Mouse (Mus musculus) spleen, adult 2 months (tissue): ENCODE data around the gene Lpp. TPM values are rescaled to one million over a fixed set of nuclear protein-coding genes. Genes with fewer than 3 reads are reported as not detected.

Experiments
- DNase-seq, 2 experiments: peaks; one replicate each; pipeline versions ENCODE4 v3.0.0 to v3.0.0-alpha.2; 2012 to 2021; ENCODE audit warnings: low spot score in 2 of 2, low read depth in 1 of 2
- H3K27ac ChIP-seq: fragments of 200-500 bp; 2 replicates; pipeline ENCODE4 v1.5.1; 2012; ENCODE audit warnings: low read length, inconsistent platforms; ENCODE audit not compliant: insufficient read depth
- H3K27me3 ChIP-seq: fragments of 200-500 bp; 2 replicates; pipeline ENCODE4 v1.6.1; 2012; ENCODE audit warnings: mild to moderate bottlenecking, moderate library complexity, low read length, inconsistent platforms; ENCODE audit not compliant: control insufficient read depth, insufficient read depth
- H3K36me3 ChIP-seq: fragments of 200-500 bp; 2 replicates; pipeline ENCODE4 v1.6.1; 2012; ENCODE audit warnings: mild to moderate bottlenecking, low read length, inconsistent platforms; ENCODE audit not compliant: control insufficient read depth, insufficient read depth
- H3K4me1 ChIP-seq: fragments of 200-500 bp; 2 replicates; pipeline ENCODE4 v1.6.1; 2011; ENCODE audit warnings: inconsistent platforms; ENCODE audit not compliant: control insufficient read depth, insufficient read depth, insufficient read length
- H3K4me3 ChIP-seq: fragments of 200-500 bp; 2 replicates; pipeline ENCODE4 v1.5.1; 2011; ENCODE audit warnings: mild to moderate bottlenecking, inconsistent platforms; ENCODE audit not compliant: insufficient read depth, insufficient read length; ENCODE audit errors: extremely low read depth
- CTCF ChIP-seq: fragments of 200-500 bp; IDR thresholded peaks from 2 replicates; pipeline ENCODE4 v1.5.1; 2011; ENCODE audit warnings: mild to moderate bottlenecking, inconsistent platforms; ENCODE audit not compliant: insufficient read depth, insufficient read length, insufficient replicate concordance; ENCODE audit errors: extremely low read depth
- POLR2A ChIP-seq: fragments of 200-500 bp; IDR thresholded peaks from 2 replicates; pipeline ENCODE4 v1.6.1; 2011; ENCODE audit warnings: low read depth, low read length, inconsistent platforms
- WGBS: fragments of 180-500 bp; shearing (Covaris S2); methylation state at CpG from one replicate; pipeline ENCODE4 v1.1.7; 2018; 5-methylcytosine and 5-hydroxymethylcytosine counted together
- polyA plus RNA-seq: library from polyadenylated mRNA; depleted of rRNA; stranded (reverse); fragments of >200 nt; gene quantifications from 2 replicates; pipeline ENCODE4 v1.2.3, GENCODE M21; 2012

The Lpp gene
- polyA plus RNA-seq, 1 experiment, result 8.2 TPM

DNA sequence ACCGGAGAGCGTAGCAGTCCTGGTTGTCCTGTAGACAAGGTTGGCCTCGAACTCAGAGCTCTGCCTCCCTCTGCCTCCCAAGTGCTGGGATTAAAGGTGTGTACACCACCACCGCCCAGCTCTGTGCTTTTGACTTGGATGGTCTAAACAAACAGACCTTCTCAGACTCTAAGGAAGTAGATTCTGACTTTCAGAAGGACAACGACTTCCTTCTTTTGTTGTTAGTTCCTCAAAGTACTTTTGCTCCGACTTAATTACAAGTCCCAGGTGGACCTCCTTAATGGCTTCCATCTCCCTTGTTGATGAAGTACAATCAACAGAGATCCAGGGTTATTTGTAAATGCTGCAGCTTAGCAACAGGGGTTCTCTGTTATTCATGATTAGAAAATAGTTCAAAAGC lies 645.2 kb downstream of the Lpp start:
- 47% methylated on average over 6 of the region's 6 CpGs for WGBS
- no peak for DNase-seq
- no peaks in the 10 kb centered on the region for H3K27me3 ChIP-seq
- no peaks in the 10 kb centered on the region for H3K36me3 ChIP-seq
- no peak overlapping the region for H3K4me3 ChIP-seq
- H3K27ac ChIP-seq, result no peak overlapping the region
- no peak for TF ChIP-seq CTCF
- no peak for TF ChIP-seq POLR2A
- peaks cover 3% of the 10 kb centered on the region; the same call in 1 of the 2 replicates for H3K4me1 ChIP-seq

DNA sequence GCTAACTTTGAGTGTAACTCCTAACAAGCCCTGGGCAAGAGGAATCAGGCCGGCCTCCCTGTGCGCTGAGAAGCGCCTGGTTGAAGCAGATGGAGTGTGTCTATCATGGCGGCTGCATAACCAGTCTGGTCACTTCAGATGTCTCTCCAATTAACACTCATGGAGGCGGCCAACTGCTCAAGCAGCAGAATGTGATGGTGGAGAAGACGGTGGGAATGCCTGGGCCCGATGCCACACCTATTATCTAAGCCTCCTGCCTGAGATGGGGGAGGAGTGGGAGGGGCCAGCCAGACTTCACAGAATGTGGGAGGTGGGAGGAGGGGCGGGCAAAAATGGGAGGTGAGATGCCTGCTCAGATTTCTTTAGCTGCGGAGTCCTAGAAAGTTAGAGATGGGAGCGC lies 646.6 kb downstream of the Lpp start:
- DNase-seq, result no peak
- Histone ChIP-seq H3K27me3 (no peaks in the 10 kb centered on the region), H3K27ac (no peak overlapping the region), H3K4me1 (peaks cover 3% of the 10 kb centered on the region; the same call in 1 of the 2 replicates), H3K4me3 (no peak overlapping the region), H3K36me3 (no peaks in the 10 kb centered on the region)
- TF ChIP-seq CTCF, result no peak
- TF ChIP-seq POLR2A, result no peak
- WGBS, result 85% methylated on average over 10 of the region's 10 CpGs

DNA sequence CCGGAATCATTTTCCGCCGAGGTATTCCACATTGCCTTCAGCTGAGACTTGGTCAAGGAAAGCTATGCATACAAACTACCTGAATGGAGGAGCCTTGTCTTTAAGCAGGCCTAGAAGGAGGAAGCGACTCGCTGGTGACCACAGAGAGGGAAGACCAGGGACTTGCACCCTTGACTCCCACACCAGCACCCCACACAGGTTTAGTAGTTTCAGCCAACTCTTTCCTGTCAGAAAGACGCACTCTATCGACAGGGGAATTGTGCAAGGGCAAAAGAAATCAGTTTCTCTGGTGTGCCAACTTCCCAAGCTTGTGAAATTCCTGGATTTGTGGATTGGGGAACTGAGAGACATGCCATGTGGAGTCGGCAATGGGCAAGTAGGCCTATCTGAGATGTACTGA lies 647.9 kb downstream of the Lpp start:
- H3K4me3 ChIP-seq, result no peak overlapping the region
- no peak overlapping the region for H3K27ac ChIP-seq
- H3K27me3 ChIP-seq, result no peaks in the 10 kb centered on the region
- TF ChIP-seq POLR2A (no peak), CTCF (no peak)
- H3K36me3 ChIP-seq, result no peaks in the 10 kb centered on the region
- H3K4me1 ChIP-seq, result peaks cover 3% of the 10 kb centered on the region; the same call in 1 of the 2 replicates
- WGBS, result 72% methylated on average over 8 of the region's 8 CpGs
- DNase-seq, result no peak

DNA sequence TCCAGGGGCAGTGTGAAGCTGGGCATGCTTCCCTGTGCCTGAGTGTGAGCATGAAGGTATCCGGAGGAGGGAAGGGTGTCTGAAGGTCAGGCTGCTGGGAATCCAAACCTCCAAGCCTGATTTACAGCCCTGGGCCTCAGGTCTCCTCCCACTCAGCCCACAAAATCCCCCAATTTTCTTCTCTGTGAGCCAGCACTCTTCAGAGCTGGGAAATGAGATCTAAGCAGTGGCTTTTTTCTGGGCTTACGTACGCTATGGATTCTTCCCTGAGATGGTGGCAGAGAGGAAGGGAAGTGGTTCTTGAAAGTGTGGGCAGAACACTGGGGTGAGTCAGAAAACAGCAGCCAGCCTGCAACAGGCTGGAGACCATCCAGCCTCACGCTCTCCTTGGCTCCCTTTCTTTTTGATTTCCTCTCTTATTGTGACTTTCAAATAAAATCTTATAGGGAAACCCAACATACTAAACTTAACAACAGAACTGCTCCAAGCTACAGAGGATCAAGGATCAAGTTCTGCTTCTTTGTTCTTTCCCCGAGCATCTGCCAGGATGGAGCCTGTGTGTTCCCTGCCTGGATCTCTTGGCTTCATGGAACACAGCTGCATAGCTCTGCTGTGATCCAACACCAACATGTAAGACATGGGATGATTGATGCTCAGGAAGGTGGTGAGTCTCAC lies 648.7 kb downstream of the Lpp start:
- TF ChIP-seq POLR2A (no peak), CTCF (no peak)
- 57% methylated on average over 5 of the region's 5 CpGs for WGBS
- no peak overlapping the region for H3K27ac ChIP-seq
- no peak overlapping the region for H3K4me3 ChIP-seq
- no peaks in the 10 kb centered on the region for H3K36me3 ChIP-seq
- H3K27me3 ChIP-seq, result no peaks in the 10 kb centered on the region
- H3K4me1 ChIP-seq, result peaks cover 3% of the 10 kb centered on the region; the same call in 1 of the 2 replicates
- no peak for DNase-seq
